18 mouse cellular contexts compared by ENCODE assay signal in the genomic region with DNA sequence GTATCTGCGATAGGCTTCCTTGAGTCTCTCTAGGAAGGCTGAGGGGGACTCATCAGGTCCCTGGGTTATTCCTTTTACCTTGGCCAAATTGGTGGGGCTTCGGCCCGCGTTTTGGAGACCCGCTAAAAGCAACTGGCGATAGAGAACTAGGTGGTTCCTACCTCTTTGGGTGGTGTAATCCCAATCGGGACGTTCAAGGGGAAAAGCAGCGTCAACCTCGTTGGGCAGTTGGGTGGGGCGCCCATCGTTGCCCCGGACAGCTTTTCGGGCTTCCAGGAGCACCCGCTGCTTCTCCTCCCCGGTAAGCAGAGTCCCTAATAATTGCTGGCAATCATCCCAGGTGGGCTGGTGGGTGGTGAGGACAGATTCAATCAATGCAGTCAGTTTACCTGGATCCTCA. TPM values are rescaled to one million over a fixed set of nuclear protein-coding genes. Genes with fewer than 3 reads are reported as not detected.
DNase-seq lines count a peak whose midpoint lies in the region; ATAC-seq lines count a peak whose summit lies in the region.
"Had no signal": no experiment of that assay in that cellular context is flagged by ENCODE, and none has a peak within 500 bp of the region (broad histone marks: within the 10 kb centered on the region; RNA-seq: fewer than 3 reads in every experiment).

No protein-coding gene starts in this region.

- 97% methylated on average over 16 of the region's 16 CpGs for WGBS in midbrain, embryonic 11.5 days
- 93% methylated on average over 16 of the region's 16 CpGs for WGBS in midbrain, embryonic 10.5 days

- no peak overlapping the region for H3K27ac ChIP-seq in midbrain, embryonic 11.5 days (ENCODE audit: low read depth, low read length)
- no peak overlapping the region for H3K27ac ChIP-seq in midbrain, embryonic 10.5 days (replicated peaks)
- H3K27ac ChIP-seq: embryonic facial prominence, embryonic 10.5 days; embryonic facial prominence, embryonic 12.5 days; forebrain, embryonic 13.5 days; forebrain, embryonic 15.5 days had no signal

- DNase-seq in cerebellum, adult 11-12 months: peak; percentile 27
- peak; percentile 14 for DNase-seq in midbrain, embryonic 11.5 days (ENCODE audit: low spot score, missing footprints)
- DNase-seq in midbrain, embryonic 10.5 days (ENCODE audit: low spot score): no peak
- no peak for DNase-seq in kidney, postnatal 14 days
- DNase-seq: adrenal gland, adult 8-10 months; adrenal gland, postnatal 14 days; adrenal gland, postnatal 36 days; cerebellum, adult 18-20 months; cerebellum, adult 8-10 months; cerebellum, postnatal 10 days; cerebellum, postnatal 25 days; forebrain, postnatal 0 days had no signal

- H3K4me3 ChIP-seq in midbrain, embryonic 11.5 days (ENCODE audit: low read depth, low read length): no peak overlapping the region
- no peak overlapping the region for H3K4me3 ChIP-seq in midbrain, embryonic 10.5 days
- H3K4me3 ChIP-seq: embryonic facial prominence, embryonic 10.5 days; embryonic facial prominence, embryonic 12.5 days; forebrain, embryonic 13.5 days; forebrain, embryonic 15.5 days had no signal

- no peaks in the 10 kb centered on the region for H3K4me1 ChIP-seq in midbrain, embryonic 11.5 days (ENCODE audit: control insufficient read depth, insufficient read depth, low read length)
- no peaks in the 10 kb centered on the region for H3K4me1 ChIP-seq in midbrain, embryonic 10.5 days
- H3K4me1 ChIP-seq: embryonic facial prominence, embryonic 10.5 days; embryonic facial prominence, embryonic 12.5 days; forebrain, embryonic 13.5 days; forebrain, embryonic 15.5 days had no signal

- no peaks in the 10 kb centered on the region for H3K27me3 ChIP-seq in midbrain, embryonic 11.5 days (ENCODE audit: control insufficient read depth, insufficient read depth, low read length)
- no peaks in the 10 kb centered on the region for H3K27me3 ChIP-seq in midbrain, embryonic 10.5 days (ENCODE audit: low read depth, poor library complexity, severe bottlenecking)
- H3K27me3 ChIP-seq: embryonic facial prominence, embryonic 12.5 days; forebrain, embryonic 13.5 days; forebrain, embryonic 15.5 days had no signal

- ATAC-seq in cerebellum, adult (ENCODE audit: insufficient number of reproducible peaks, low FRiP score, low TSS enrichment): no peak
- no peak for ATAC-seq in midbrain, embryonic 11.5 days (ENCODE audit: low FRiP score)
- ATAC-seq: activated CD4-positive, CD25-positive, alpha-beta regulatory T cell, adult 4 months; forebrain, embryonic 13.5 days; forebrain, embryonic 15.5 days; forebrain, postnatal 0 days had no signal

- no peaks in the 10 kb centered on the region for H3K36me3 ChIP-seq in midbrain, embryonic 11.5 days (ENCODE audit: control insufficient read depth, insufficient read depth, low read length)
- no peaks in the 10 kb centered on the region for H3K36me3 ChIP-seq in midbrain, embryonic 10.5 days
- H3K36me3 ChIP-seq: embryonic facial prominence, embryonic 10.5 days; embryonic facial prominence, embryonic 12.5 days; forebrain, embryonic 15.5 days had no signal

- H3K9me3 ChIP-seq in midbrain, embryonic 11.5 days (ENCODE audit: control insufficient read depth, low read length): peaks cover 30% of the 10 kb centered on the region
- peaks cover 74% of the 10 kb centered on the region for H3K9me3 ChIP-seq in midbrain, embryonic 10.5 days (replicated peaks)

- H3K9ac ChIP-seq in midbrain, embryonic 11.5 days (ENCODE audit: low read length): no peak overlapping the region
- H3K9ac ChIP-seq: embryonic facial prominence, embryonic 12.5 days; forebrain, embryonic 13.5 days; forebrain, embryonic 15.5 days; forebrain, postnatal 0 days had no signal

- H3K4me2 ChIP-seq in midbrain, embryonic 11.5 days: no peak overlapping the region
- H3K4me2 ChIP-seq: embryonic facial prominence, embryonic 12.5 days; forebrain, embryonic 13.5 days; forebrain, embryonic 15.5 days had no signal

RNA-seq across cellular contexts. Expression of a gene that starts 9.1 kb away (rescaled TPM):
- polyA plus RNA-seq in midbrain, embryonic 11.5 days (2014; fragmentation: Nextera tagmentation; extraction: Ambion mirVana): 35.3 and 35.5 TPM in 2 replicates
- polyA plus RNA-seq in midbrain, embryonic 10.5 days (2016; fragmentation: Nextera tagmentation; extraction: Ambion mirVana): 42.1 and 45.9 TPM in 2 replicates

RNA-seq across cellular contexts. Expression of a gene that starts 21.2 kb away (rescaled TPM):
- 777 and 840 TPM in 2 replicates for polyA plus RNA-seq in midbrain, embryonic 11.5 days (2014; fragmentation: Nextera tagmentation; extraction: Ambion mirVana)
- 428 and 665 TPM in 2 replicates for polyA plus RNA-seq in midbrain, embryonic 10.5 days (2016; fragmentation: Nextera tagmentation; extraction: Ambion mirVana)

RNA-seq across cellular contexts. Expression of a gene that starts 25.5 kb away (rescaled TPM):
- 0.06 and 0.12 TPM in 2 replicates for polyA plus RNA-seq in midbrain, embryonic 11.5 days (2014; fragmentation: Nextera tagmentation; extraction: Ambion mirVana)
- 0.06 and 0.10 TPM in 2 replicates for polyA plus RNA-seq in midbrain, embryonic 10.5 days (2016; fragmentation: Nextera tagmentation; extraction: Ambion mirVana)
- polyA plus RNA-seq: activated CD4-positive, CD25-positive, alpha-beta regulatory T cell, adult 4 months; embryonic facial prominence, embryonic 10.5 days had no signal

RNA-seq across cellular contexts. Expression of a gene that starts 45.3 kb away (rescaled TPM):
- 38.4 and 39.9 TPM in 2 replicates for polyA plus RNA-seq in midbrain, embryonic 11.5 days (2014; fragmentation: Nextera tagmentation; extraction: Ambion mirVana)
- 69.3 and 74.2 TPM in 2 replicates for polyA plus RNA-seq in midbrain, embryonic 10.5 days (2016; fragmentation: Nextera tagmentation; extraction: Ambion mirVana)

RNA-seq across cellular contexts. Expression of a gene that starts 58.8 kb away (rescaled TPM):
- polyA plus RNA-seq in midbrain, embryonic 11.5 days (2014; fragmentation: Nextera tagmentation; extraction: Ambion mirVana): 171 and 181 TPM in 2 replicates
- polyA plus RNA-seq in midbrain, embryonic 10.5 days (2016; fragmentation: Nextera tagmentation; extraction: Ambion mirVana): 150 and 167 TPM in 2 replicates

Comparison
In these comparisons a context has a peak if more than half of its experiments do, and no peak if none do; other contexts are left out.
1. DNase-seq: peak in cerebellum, adult 11-12 months (single experiment) and midbrain, embryonic 11.5 days (single experiment); none in midbrain, embryonic 10.5 days (single experiment) and kidney, postnatal 14 days (single experiment).